Mouse (Mus musculus): ENCODE results near the gene Mapk1ip1l.

DNA sequence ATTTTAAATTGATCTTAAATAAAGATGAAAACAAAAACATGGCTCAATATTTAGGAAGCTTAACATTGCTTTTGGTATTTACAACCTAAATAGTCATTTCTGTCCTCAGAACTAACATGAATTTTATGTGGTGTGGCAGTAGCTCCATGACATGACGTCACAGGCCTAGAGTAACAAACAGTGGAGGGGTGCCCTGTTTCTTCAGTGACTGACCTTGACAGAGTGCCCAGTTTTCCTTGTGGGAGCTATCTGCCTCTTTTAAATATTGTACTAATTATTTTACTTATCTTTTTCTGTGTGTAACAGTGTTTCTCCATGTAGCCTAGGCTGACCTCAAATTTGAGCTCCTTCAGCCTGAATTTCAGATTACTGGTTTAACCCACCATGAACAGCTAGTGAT, 6.3 kb upstream of the Mapk1ip1l start:
- TF ChIP-seq GATA1 (IDR thresholded peaks at IDR 0.05; ENCODE audit: borderline replicate concordance, low read length), result no peak
- TF ChIP-seq FLI1 (IDR thresholded peaks at IDR 0.05; ENCODE audit: low read length), result no peak
